Mouse (Mus musculus): ENCODE results near the gene H2al1n. TPM values are rescaled to one million over a fixed set of nuclear protein-coding genes. Genes with fewer than 3 reads are reported as not detected.
"Not testable (repeated sequence)": the region's sequence is repeated elsewhere in the genome, so short reads cannot be mapped to it uniquely, and the experiment has no call there.

The H2al1n gene
- not detected in 2 replicates for polyA plus RNA-seq (2016; fragmentation: Nextera tagmentation; extraction: Ambion mirVana)

DNA sequence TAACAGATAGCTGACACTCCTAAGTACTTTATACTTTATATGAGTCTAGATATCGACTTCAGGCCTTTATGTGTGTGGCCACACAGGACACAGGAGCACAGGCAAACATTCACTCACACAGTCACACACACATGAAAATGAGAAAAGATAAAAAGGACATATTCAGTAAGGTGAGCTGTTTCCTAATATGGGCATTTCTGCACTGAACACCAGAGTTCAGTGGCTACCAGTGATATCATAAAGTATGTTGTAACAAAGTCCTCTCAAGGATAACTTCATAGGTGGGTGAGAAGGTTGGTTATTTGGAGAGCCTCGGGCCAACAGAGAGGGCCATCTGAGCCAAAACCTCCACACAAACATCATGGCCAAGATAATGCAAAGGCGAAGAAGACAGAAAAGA, at the start of gene H2al1n:
H2al1n (plus strand) TSS at position 301 of the 400 bp plus-strand sequence.
- not testable (repeated sequence) for H3K9me3 ChIP-seq; H3K4me1 ChIP-seq (replicated peaks); DNase-seq (ENCODE audit: low spot score); H3K27ac ChIP-seq; H3K4me3 ChIP-seq; H3K27me3 ChIP-seq (ENCODE audit: insufficient read depth, poor library complexity, severe bottlenecking); H3K36me3 ChIP-seq
- 89% methylated on average over 3 of the region's 3 CpGs for WGBS

DNA sequence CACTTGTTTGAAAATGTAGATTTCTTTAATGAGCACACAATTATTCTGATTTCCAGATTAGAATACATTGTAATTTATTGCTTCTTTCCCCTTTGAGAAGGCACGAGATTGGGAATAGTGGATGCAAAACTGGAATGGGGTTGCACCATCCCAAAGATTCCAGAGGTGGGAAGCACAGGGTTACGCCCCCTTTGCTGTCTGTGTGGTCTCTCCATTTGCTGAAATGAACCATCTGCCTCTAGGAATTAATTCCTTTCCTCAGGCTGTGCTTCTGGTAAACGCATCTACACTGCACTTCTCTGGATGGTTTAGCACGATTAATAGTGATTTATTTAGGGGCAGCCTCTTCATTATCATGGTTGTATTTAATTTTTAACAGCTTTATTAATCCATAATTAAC, 11.7 kb upstream of the H2al1n start:
- Histone ChIP-seq H3K27ac (no peak overlapping the region), H3K36me3 (no peaks in the 10 kb centered on the region)
- DNase-seq (ENCODE audit: low spot score): no peak

DNA sequence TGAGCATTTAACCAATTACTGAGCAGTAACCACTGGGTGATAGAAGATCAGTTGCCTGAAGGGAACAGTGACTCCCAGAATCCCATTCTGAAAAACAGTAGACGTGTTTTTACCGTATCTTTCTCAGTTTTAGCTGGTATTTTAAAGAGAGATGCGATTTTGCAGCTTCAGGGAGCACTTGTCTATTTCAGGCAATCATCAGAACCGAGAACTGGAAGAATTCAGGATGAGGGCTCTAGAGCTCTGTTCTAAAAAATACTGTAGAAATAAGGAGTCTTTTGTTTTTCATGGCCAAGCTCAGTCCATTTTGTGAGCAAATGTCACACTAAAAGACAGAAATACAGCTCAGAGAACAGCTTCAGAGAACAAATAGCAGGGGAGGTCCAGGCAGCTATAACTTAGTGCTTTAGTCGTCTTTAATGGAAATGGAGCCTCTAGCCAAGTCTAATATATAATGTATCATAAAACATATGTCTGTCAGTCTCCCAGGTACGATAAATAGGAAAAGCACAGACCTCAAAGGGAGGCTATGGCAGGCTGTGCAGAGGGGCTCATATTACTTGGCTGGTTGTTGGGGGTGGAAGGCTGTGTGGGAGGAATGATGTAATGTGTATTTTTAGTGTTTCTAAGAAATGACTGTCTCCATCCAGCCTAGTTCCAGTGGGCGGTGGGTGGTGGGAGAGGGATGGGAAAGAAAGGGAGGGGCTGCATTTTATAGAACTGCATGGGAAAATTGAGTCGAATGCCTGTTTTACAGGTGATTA, 4.7 kb upstream of the H2al1n start:
- 78% methylated on average over 8 of the region's 8 CpGs for WGBS
- Histone ChIP-seq H3K27me3 (ENCODE audit: insufficient read depth, poor library complexity, severe bottlenecking) (no peaks in the 10 kb centered on the region), H3K9me3 (no peaks in the 10 kb centered on the region), H3K27ac (no peak overlapping the region), H3K4me3 (no peak overlapping the region), H3K36me3 (no peaks in the 10 kb centered on the region), H3K4me1 (replicated peaks) (no peaks in the 10 kb centered on the region)
- no peak for DNase-seq (ENCODE audit: low spot score)

More for the DNA sequence above, 11.7 kb upstream of the H2al1n start:
- Histone ChIP-seq H3K4me3 (no peak overlapping the region), H3K9me3 (no peaks in the 10 kb centered on the region), H3K4me1 (replicated peaks) (no peaks in the 10 kb centered on the region), H3K27me3 (ENCODE audit: insufficient read depth, poor library complexity, severe bottlenecking) (no peaks in the 10 kb centered on the region)
- 80% methylated on average over 4 of the region's 4 CpGs for WGBS

DNA sequence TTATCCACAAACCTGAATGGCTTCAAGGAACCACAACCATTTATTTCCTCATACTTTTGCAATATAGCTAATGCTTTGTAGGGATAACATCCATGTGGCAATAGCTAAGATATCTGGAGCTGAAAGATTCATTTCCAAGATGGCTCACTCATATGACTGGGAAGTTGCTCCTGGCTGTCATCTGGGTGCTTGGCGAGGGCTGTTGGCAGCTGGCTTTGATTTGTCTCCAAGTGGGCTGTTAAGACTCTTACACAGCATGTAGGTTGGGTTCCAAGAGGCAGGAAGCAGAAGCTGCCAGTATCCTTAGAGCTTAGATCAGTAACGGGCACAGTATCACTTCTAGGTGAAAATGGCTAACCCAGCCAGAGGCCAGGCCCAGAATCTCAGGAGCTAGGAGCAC, 18.3 kb downstream of the H2al1n start:
- no peak overlapping the region for H3K27ac ChIP-seq
- H3K9me3 ChIP-seq: no peaks in the 10 kb centered on the region
- H3K36me3 ChIP-seq: no peaks in the 10 kb centered on the region
- DNase-seq (ENCODE audit: low spot score): no peak
- H3K27me3 ChIP-seq (ENCODE audit: insufficient read depth, poor library complexity, severe bottlenecking): no peaks in the 10 kb centered on the region
- WGBS: 71% methylated on average over 2 of the region's 2 CpGs
- H3K4me1 ChIP-seq (replicated peaks): no peaks in the 10 kb centered on the region
- no peak overlapping the region for H3K4me3 ChIP-seq

DNA sequence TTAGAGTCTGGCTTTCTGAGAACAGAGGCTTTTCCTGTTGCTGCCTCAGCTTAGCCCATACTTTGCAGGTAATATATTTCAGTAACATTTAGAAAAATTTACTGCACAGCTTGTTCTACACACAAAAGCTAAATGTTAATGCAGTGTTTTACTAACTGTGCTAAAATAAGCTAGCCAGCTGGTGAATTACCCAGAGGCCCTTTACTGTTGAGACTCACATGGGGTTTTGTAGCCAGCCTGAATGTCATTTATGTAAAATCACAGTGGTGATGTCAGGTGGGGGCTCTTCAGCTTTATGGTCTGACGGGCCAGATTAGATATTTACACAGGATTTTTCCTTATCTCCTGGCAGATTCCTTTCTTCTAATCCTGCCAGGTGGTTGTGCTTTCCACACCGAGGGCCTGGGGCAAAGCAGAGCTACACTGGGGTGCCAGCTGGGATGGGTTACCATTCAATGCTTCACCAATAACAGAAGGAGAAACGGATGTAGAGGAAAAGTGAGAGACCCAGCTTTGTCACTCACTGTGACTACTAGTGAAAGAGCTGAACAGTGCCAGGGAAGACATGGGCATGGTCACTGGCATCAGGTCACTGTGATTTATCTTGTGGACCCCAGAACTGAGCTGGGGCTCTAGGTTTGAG, 48.8 kb downstream of the H2al1n start:
- Histone ChIP-seq H3K36me3 (no peaks in the 10 kb centered on the region), H3K4me1 (replicated peaks) (no peaks in the 10 kb centered on the region), H3K27ac (no peak overlapping the region), H3K4me3 (no peak overlapping the region), H3K27me3 (ENCODE audit: insufficient read depth, poor library complexity, severe bottlenecking) (no peaks in the 10 kb centered on the region), H3K9me3 (no peaks in the 10 kb centered on the region)
- 78% methylated on average over 3 of the region's 3 CpGs for WGBS
- DNase-seq (ENCODE audit: low spot score): no peak
